Mouse (Mus musculus): Measurements from ENCODE around the gene Abcb8. TPM values are rescaled to one million over a fixed set of nuclear protein-coding genes. Genes with fewer than 3 reads are reported as not detected.
"Not testable (repeated sequence)": the region's sequence is repeated elsewhere in the genome, so short reads cannot be mapped to it uniquely, and the experiment has no call there.

Gene Abcb8
- total and polyA plus RNA-seq, 2 experiments from 2014 or later, result 44.6 to 64.1 TPM

DNA sequence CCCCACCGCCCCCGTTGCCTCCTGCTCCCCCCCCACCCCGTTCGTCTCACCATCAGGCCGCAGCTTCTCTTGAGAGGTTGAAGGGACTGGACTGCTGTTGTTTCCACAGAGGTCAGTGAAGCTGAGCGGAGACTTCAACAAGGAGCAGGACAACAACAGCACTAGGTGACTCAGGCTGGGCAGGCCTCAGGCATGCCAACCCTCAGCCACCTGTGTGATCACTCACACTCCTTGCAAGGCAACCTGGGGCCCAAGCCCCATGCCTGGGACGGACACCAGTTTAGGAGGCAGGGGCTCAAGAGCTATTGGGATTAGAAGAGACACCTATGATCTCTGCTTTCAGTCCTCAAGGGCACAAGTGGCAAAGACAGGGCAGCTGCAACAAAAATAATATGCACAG, 1.6 kb upstream of the Abcb8 start, which contains the start of gene Atg9b:
Gene Atg9b, minus strand, starts transcription at position 280 of the 400 bp plus-strand sequence.
- ATAC-seq (no peak), DNase-seq (no peak)
- Histone ChIP-seq H3K36me3 (ENCODE audit: insufficient read depth) (no peaks in the 10 kb centered on the region), H3K9ac (no peak within 1 kb of the TSS), H3K4me3 (ENCODE audit: low read depth, low read length) (no peak within 1 kb of the TSS), H3K27me3 (ENCODE audit: insufficient read depth, low read length) (0 out of 2 replicates have a peak, but pooled peaks cover 7% of the 10 kb centered on the region), H3K9me3 (ENCODE audit: low read length) (no peaks in the 10 kb centered on the region), H3K27ac (ENCODE audit: low read depth, low read length) (no peak within 1 kb of the TSS), H3K4me2 (ENCODE audit: low read depth) (no peak within 1 kb of the TSS), H3K4me1 (ENCODE audit: insufficient read depth) (peaks cover 12% of the 10 kb centered on the region)
- TF ChIP-seq CTCF (IDR thresholded peaks at IDR 0.05; ENCODE audit: low read depth), result no peak
- WGBS, result 87% methylated on average over 7 of the region's 7 CpGs

DNA sequence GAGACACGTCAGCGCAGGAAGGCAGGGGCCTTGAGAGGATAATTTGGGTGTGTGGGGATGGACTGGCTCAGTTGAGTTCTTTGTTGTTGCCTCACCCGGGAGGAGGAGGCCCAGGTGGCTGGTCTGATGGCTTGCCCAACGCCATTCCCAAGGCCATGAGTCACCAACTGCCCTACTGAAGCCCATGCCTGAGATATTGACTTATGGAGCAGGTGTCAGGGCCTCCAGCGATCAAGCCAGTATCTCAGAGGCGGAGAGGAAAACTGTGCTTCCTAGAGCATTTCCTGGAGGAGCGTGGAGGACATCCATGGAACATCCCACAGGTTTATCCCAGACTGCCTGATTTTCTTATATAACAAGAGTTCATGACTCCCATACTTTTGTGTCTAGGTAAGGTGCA, 739 bp upstream of the Abcb8 start:
- Histone ChIP-seq H3K9me3 (ENCODE audit: low read length) (no peaks in the 10 kb centered on the region), H3K9ac (no peak overlapping the region), H3K27ac (ENCODE audit: low read depth, low read length) (no peak overlapping the region), H3K36me3 (ENCODE audit: insufficient read depth) (no peaks in the 10 kb centered on the region), H3K4me1 (ENCODE audit: insufficient read depth) (peaks cover 8% of the 10 kb centered on the region; the same call in 1 of the 2 replicates), H3K4me2 (ENCODE audit: low read depth) (no peak overlapping the region), H3K4me3 (ENCODE audit: low read depth, low read length) (no peak overlapping the region), H3K27me3 (ENCODE audit: insufficient read depth, low read length) (0 out of 2 replicates have a peak, but pooled peaks cover 7% of the 10 kb centered on the region)
- DNase-seq (no peak), ATAC-seq (no peak)
- WGBS, result 79% methylated on average over 7 of the region's 7 CpGs
- no peak for TF ChIP-seq CTCF (IDR thresholded peaks at IDR 0.05; ENCODE audit: low read depth)

DNA sequence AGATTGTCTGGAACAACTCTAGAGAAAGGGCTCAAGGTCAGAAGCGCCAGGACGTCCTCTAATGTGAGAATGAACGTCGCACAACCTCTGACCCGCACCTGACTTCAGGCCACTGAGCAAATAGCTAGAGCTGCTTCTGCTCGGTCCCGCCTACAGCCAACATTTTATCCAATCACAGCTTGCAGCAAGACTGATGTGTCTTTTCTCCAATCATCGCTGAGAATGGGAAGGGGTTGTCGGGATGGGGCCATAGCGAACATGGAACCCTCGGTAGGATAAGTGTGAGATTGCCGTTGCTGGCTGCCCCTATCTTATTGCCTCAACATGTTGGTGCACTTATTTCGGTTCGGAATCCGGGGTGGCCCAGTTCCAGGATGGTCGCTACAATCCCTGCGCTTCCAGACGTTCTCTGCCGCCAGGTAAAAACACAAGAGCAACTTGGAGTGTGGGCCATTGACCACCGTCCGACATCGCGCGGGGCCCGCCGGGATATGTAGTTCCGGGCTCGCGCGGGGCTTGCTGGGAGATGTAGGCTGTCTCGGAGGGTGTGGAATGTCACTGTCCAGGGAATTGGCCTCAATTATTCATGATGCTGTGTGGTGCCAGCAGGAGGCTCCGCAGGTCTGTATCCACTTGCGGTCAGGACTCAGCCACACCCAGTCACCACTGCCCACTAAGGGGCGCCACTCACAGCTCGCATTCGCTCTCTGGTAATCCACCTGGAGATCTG, 867 bp downstream of the Abcb8 start:
- 1% methylated on average over 36 of the region's 36 CpGs for WGBS
- peak; percentile 74 for TF ChIP-seq CTCF (IDR thresholded peaks at IDR 0.05; ENCODE audit: low read depth)

DNA sequence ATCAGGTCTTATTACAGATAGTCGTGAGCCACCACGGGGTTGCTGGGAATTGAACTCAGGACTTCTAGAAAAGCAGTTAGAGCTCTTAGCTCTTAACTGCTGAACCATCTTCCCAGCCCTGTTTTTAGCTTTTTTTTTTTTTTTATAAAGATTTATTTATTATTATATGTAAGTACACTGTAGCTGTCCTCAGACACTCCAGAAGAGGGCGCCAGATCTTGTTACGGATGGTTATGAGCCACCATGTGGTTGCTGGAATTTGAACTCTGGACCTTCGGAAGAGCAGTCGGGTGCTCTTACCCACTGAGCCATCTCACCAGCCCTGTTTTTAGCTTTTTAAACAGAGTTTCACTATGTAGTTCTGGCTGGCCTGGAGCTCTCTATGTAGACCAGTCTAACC, 2.8 kb downstream of the Abcb8 start:
- not testable (repeated sequence) for DNase-seq; H3K4me2 ChIP-seq (ENCODE audit: low read depth); H3K4me1 ChIP-seq (ENCODE audit: insufficient read depth); H3K9ac ChIP-seq; H3K27ac ChIP-seq (ENCODE audit: low read depth, low read length); H3K36me3 ChIP-seq (ENCODE audit: insufficient read depth); H3K9me3 ChIP-seq (ENCODE audit: low read length); H3K4me3 ChIP-seq (ENCODE audit: low read depth, low read length); ATAC-seq; H3K27me3 ChIP-seq (ENCODE audit: insufficient read depth, low read length)
- WGBS, result 93% methylated on average over 6 of the region's 6 CpGs
- TF ChIP-seq CTCF (IDR thresholded peaks at IDR 0.05; ENCODE audit: low read depth), result 0 out of 2 replicates have a peak, but pooled peaks have one; percentile 3

More for the DNA sequence above, 867 bp downstream of the Abcb8 start:
- H3K27me3 ChIP-seq (ENCODE audit: insufficient read depth, low read length), result 0 out of 2 replicates have a peak, but pooled peaks cover 4% of the 10 kb centered on the region
- H3K27ac ChIP-seq (ENCODE audit: low read depth, low read length), result peak overlapping the region; percentile 89
- H3K9ac ChIP-seq, result peak overlapping the region; percentile 68
- H3K4me1 ChIP-seq (ENCODE audit: insufficient read depth), result 0 out of 2 replicates have a peak, but pooled peaks cover 2% of the 10 kb centered on the region
- peak overlapping the region; percentile 59 for H3K4me2 ChIP-seq (ENCODE audit: low read depth)
- DNase-seq (peak; percentile 97), ATAC-seq (peak; percentile 98)
- no peaks in the 10 kb centered on the region for H3K9me3 ChIP-seq (ENCODE audit: low read length)
- H3K4me3 ChIP-seq (ENCODE audit: low read depth, low read length), result peak overlapping the region; percentile 73
- no peaks in the 10 kb centered on the region for H3K36me3 ChIP-seq (ENCODE audit: insufficient read depth)

DNA sequence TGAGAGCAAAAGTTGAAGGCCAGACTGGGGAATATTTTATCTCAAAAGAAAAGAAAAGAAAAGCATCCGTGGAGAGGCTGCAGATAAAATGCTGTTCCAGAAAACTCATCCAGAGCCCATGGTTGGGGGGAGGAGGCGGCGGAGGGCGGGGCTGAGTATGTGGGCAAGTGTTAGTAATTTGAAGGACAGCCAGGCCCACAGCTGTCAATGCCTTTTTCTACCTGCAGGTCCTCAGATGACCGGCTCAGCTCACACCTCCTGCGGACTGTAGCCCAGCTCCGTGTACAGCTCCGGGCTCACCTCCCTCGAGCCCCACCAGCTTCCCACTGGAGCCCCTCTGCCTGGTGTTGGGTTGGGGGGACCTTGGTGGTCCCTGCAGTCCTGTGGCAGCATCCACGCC, 6.2 kb downstream of the Abcb8 start:
- Histone ChIP-seq H3K9ac (no peak overlapping the region), H3K36me3 (ENCODE audit: insufficient read depth) (peaks cover 30% of the 10 kb centered on the region), H3K4me2 (ENCODE audit: low read depth) (no peak overlapping the region), H3K9me3 (ENCODE audit: low read length) (no peaks in the 10 kb centered on the region), H3K27me3 (ENCODE audit: insufficient read depth, low read length) (no peaks in the 10 kb centered on the region), H3K4me1 (ENCODE audit: insufficient read depth) (0 out of 2 replicates have a peak, but pooled peaks cover 2% of the 10 kb centered on the region), H3K27ac (ENCODE audit: low read depth, low read length) (no peak overlapping the region), H3K4me3 (ENCODE audit: low read depth, low read length) (no peak overlapping the region)
- ATAC-seq (no peak), DNase-seq (no peak)
- WGBS, result 91% methylated on average over 10 of the region's 10 CpGs
- TF ChIP-seq CTCF (IDR thresholded peaks at IDR 0.05; ENCODE audit: low read depth), result no peak

DNA sequence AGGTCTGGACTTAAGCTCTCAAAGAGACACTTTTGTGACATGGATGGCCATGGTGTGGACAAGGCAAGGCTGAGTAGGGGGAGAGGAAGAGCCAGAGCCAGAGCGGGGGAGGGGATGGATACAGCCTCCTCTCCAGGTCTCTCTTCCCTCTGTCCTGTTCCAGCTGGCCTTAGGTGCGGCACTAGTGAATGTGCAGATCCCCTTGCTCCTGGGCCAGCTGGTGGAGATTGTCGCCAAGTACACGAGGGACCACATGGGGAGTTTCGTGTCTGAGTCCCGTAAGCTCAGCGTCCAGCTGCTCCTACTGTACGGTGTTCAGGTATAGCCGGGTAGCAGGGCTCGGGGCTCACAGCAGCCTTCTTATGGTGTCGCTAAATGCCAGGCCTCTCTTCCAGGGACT, 6.9 kb downstream of the Abcb8 start:
- H3K36me3 ChIP-seq (ENCODE audit: insufficient read depth), result peaks cover 33% of the 10 kb centered on the region
- no peak overlapping the region for H3K9ac ChIP-seq
- no peaks in the 10 kb centered on the region for H3K27me3 ChIP-seq (ENCODE audit: insufficient read depth, low read length)
- no peak overlapping the region for H3K27ac ChIP-seq (ENCODE audit: low read depth, low read length)
- no peak overlapping the region for H3K4me3 ChIP-seq (ENCODE audit: low read depth, low read length)
- no peak for ATAC-seq
- 86% methylated on average over 11 of the region's 11 CpGs for WGBS
- no peaks in the 10 kb centered on the region for H3K9me3 ChIP-seq (ENCODE audit: low read length)
- TF ChIP-seq CTCF (IDR thresholded peaks at IDR 0.05; ENCODE audit: low read depth), result no peak
- DNase-seq, result no peak
- no peak overlapping the region for H3K4me2 ChIP-seq (ENCODE audit: low read depth)
- no peaks in the 10 kb centered on the region for H3K4me1 ChIP-seq (ENCODE audit: insufficient read depth)

DNA sequence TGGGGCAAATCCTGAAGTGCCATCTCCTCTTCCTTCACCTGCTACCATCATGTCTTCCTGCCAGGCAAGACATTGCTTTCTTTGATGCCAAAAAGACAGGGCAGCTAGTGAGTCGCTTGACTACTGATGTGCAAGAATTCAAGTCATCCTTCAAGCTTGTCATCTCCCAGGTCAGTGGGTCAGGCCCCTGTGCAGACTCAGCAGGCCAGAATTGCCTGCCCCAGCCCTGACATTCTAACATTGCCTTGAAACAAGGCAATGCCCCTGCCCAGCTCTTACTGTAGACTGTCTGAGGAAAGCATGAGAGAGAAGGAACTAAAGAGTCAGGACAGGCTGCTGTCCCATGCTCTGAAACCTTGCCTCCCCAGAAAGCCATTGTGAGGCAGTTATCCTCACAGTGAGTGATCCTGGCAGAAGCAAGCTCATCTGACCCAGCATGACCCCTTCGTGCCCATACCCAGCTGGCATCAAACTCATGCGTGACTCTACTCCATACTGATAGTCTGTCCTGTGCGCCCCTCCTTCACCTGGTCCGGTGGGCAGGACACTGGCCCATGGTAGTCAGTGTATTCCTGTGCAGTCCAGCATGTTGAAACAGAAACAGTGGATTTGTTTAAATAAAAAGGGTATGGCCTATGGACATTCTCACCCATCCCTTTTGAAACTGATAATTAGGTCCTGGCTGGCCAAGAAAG, 7.6 kb downstream of the Abcb8 start:
- H3K4me1 ChIP-seq (ENCODE audit: insufficient read depth), result no peaks in the 10 kb centered on the region
- DNase-seq, result no peak
- no peaks in the 10 kb centered on the region for H3K9me3 ChIP-seq (ENCODE audit: low read length)
- H3K27ac ChIP-seq (ENCODE audit: low read depth, low read length), result no peak overlapping the region
- WGBS, result 93% methylated on average over 5 of the region's 5 CpGs
- no peak overlapping the region for H3K4me3 ChIP-seq (ENCODE audit: low read depth, low read length)
- H3K36me3 ChIP-seq (ENCODE audit: insufficient read depth), result peaks cover 39% of the 10 kb centered on the region
- no peak for TF ChIP-seq CTCF (IDR thresholded peaks at IDR 0.05; ENCODE audit: low read depth)
- H3K9ac ChIP-seq, result no peak overlapping the region
- no peak for ATAC-seq
- H3K4me2 ChIP-seq (ENCODE audit: low read depth), result no peak overlapping the region
- H3K27me3 ChIP-seq (ENCODE audit: insufficient read depth, low read length), result no peaks in the 10 kb centered on the region
